Mouse (Mus musculus) NIH3T3 (cell line): ENCODE measurements at regions not wholly inside any gene's neighbourhood (a gene's known extent, or its start where the extent isn't known, plus 50 kb on each side); places are given as distances from the start of the nearest gene placed in this dataset.

Experiments
- DNase-seq: peaks from one replicate; pipeline ENCODE4 v3.0.0-alpha.2; 2012; ENCODE audit warnings: low read depth

GRCm38 (mm10) chr3:35688111-35688510, 65.8 kb upstream of the Atp11b start:
- DNase-seq = no peak

DNA sequence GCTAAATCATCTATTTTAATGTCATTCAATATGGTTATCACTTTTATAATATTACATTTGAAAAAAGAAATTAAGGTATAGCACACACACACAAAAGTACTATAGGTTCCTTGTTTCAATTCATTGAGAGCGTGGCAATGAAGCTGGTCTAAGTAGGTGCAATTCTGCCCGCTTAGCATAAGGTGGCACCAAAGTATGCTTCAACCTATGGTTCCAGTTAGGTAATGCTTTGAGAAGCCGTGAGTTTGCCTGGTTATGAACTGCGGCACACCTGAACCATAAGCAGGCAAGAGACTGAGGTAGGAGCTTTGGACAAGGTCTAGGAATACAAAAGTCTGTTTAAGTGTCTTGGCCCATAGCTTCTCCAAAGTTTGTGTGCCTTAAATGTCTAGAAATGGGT, 65.1 kb upstream of the Atp11b start:
- peak; percentile 69 for DNase-seq

DNA sequence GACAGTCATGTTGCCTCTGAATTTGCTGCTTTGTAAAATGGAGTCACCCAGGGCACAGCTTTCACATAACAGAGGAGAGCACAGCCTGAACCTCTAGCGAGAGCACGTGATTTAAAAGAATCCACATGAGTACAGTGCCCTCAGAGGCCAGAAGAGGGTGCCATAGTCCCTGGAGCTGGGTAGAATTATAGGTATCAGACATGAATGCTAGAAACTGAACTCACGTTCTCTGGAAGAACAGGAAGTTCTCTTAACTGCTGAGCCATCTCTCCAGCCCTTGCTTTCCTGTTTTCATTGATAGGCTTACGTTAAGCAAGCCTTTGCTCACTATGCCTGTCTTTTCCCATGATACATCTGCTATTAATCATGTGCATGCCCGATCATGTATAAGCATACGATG, 60.9 kb upstream of the Atp11b start:
- peak; percentile 79 for DNase-seq

DNA sequence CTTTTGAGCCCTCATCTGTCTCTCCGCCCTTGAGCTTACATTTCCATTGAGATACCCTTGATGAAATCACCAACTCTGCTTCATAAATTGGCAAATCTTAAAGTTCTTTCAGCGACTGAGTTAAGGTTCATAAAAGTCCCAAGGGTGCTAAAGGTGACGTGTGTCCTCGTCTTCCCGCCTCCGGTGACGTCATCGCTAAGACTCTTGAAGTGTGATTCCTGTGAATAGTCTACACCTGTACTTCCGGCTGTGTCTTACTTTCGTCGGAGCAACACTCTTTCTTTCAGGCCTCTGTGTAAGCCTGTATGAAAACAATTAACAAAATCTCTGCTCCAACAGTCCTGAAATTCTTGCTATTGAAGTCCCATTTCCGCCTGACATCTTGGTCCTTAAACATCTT, 60.4 kb upstream of the Atp11b start:
- no peak for DNase-seq

- no peak for DNase-seq
Measured at GRCm38 (mm10) chr3:35694241-35694640, 59.7 kb upstream of the Atp11b start.

DNA sequence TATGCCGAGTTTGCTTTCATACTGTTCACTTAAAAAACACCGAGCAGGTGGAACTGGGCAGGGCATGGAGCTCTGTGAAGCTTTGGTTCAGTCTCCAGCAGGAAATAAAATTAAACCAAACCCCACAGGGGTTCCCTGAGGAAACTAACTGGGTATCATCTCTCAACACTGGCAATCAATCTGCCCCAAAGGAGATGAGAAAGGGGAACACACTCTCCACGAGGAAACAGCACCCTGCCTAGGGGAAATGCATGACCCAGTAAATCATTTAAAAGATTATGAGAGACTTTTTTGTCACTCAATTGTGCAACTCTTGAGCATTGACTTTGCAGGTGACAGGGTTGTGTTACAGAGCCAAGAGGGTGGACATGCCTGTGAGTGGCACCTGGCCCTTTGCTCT, 58.0 kb upstream of the Atp11b start:
- no peak for DNase-seq

DNA sequence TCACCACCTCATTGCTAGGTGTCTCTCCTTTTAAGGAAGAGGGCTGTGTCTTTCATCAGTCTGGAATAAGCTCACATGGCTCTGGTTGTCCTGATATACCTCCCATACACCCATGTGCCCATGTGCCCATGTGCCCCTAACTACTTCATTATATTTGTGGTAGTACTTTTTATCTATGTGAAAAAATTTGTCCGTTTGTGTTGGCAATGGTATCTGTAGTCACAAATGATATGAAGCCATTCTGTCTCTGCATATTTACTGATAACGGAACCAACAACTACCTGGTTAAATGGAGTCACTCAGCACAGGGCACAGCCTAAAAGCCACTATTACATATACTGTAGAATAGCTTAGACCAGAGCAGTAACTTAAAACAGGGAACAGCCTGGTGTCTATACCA, 54.6 kb upstream of the Atp11b start:
- no peak for DNase-seq

DNA sequence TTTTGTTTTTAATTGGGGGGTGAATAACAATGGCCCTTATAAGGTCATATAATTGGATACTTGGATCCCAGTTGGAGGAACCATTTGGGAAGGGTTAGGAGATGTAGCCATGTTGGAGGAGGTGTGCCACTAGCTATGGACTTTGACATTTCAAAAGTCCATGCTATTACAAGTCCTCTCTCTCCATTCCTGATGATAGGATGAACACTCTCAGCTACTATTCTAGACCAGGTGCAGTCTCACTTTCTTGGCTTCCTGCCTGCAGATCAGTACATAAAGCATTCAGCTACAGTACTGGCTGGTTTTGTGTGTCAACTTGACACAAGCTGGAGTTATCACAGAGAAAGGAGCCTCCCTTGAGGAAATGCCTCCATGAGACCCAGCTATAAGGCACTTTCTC, 53.9 kb upstream of the Atp11b start:
- DNase-seq = no peak

DNA sequence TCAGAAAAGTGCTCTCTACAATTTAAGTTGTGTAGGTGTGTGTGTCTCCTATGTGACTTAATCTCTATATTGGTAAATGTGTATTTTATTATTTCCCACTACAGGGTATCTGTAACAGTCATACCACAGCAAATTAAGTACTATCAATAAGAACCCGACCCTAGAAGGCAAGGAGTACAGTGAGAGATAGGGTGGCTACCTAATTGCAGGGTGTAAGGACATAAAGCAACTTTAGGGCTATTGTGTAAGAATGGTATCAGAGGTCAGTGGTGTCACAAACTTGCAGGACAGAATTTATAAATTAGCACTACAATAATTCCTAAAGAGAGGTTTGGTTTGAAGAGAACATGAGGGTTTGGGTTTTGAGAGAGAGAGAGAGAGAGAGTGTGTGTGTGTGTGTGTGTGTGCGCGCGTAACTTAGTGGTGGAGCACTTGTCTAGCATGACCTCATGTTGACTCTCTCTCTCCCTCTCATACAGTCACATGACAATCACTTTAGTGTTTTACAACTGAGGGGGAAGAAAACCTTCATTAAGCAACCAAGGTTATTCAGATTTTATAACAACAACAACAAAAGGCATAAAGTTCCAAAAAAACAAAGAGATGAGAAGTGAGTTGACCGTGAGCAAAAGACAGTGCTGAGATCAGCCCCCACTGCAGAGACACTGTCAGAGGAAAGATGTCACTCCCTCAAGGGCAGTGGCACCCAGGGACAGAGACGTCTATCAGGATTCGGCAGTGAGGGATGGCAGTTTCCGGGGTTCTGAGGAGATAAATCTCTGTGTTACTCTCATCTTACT, 50.2 kb upstream of the Atp11b start:
- no peak for DNase-seq
